Mouse (Mus musculus) liver, embryonic 14.5 days (tissue): Measurements from ENCODE around the gene Adprhl2.

Experiments
- CTCF ChIP-seq: IDR thresholded peaks from 2 replicates; pipeline ENCODE4 v1.5.1; 2016; ENCODE audit warnings: antibody characterized with exemption, low read depth, control low read depth
- EP300 ChIP-seq: IDR thresholded peaks from 2 replicates; pipeline ENCODE4 v1.6.1; 2016; ENCODE audit warnings: antibody characterized with exemption, low read depth

DNA sequence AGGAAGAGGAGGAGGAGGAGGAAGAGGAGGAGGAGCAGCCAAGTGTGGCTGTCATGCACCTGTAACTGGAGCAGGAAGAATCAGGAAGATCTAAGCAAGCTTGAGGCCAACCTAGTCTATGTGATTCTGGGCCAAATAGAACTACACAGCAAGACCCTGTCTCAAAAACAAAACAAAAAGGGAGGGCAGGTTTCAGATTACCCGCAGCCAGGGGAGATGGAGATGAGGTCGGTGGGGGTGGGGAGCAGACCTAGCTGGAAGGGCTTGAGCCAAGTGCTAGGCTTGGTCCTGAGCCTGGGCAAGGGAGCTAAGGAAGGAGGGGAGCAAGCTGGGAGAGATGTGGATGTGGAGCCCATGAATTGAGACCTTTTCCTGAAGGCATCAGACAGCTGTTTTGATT, 14.7 kb downstream of the Adprhl2 start:
- TF ChIP-seq CTCF, result no peak
- no peak for TF ChIP-seq EP300
